Mouse (Mus musculus): ENCODE data around the gene Eng. TPM values are rescaled to one million over a fixed set of nuclear protein-coding genes. Genes with fewer than 3 reads are reported as not detected.
A peak's percentile ranks its signal among the peaks of the same experiment; 100 is the strongest.

Gene Eng
- polyA plus RNA-seq, 1 experiment = 37.7 TPM

DNA sequence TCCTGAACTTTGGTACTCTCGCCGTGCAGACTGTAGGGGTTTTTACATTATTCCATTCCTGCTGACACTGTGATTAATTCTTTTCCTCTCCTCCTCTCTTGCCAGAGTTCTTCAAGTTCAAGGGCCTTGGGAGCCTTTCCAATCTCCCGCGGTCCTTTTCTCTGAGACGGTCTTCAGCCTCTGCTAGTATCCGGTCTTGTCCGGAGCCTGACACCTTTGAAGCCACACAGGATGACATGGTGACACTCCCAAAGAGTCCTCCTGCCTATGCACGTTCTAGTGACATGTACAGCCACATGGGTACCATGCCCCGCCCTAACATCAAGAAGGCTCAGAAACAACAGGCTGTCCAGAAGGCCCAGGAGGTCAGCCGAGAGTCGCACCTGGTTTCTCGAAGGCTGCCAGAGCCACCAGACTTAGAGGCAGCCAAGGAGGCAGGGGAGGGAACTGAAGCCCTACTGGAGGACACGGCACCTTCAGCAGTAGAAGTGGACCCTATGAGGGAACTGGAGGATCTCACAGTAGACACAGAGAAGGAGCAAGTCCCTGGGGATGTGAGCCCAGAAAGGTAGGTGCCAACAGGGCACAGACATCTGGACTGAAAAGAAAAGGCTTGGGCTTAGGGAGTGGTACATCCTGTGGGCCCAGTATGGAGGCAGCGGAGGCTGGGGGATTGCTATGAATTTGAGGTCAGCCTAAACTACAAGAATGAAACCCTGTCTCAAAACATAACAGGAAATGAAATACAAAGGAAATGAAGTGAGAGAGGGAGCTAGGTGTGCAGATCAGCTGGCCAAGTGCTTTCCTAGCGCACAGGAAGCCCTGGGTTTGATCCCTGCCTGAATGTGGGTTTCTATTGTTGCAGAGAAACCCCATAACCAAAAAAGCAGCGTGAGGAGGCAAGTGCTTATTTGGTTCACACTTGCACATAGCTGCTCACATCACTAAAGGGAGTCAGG, 78.7 kb downstream of the Eng start:
- DNase-seq (ENCODE audit: extremely low spot score in 1 of 2, low spot score in 1 of 2) = no peak

DNA sequence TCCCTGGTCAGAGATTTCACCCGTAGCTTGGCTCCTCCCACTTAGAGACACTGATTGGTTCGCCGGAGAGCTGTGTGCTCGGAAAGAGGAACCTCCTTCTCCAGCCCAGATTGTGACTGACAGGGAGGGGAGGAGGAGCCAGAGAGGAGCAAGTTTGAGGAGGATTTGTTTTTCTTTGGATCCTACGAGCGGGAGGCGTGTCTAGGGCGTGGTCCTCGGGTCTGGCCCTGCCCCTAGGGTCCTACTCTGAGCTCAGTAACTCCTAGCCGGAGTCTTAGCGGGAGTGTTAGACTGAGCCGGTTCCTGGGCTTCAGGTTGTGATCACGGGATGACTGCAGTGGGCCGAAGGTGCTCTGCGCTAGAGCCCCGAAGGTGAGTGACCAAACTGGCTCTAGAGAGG, 81.0 kb downstream of the Eng start:
- peak; percentile 82 to 87 for DNase-seq (ENCODE audit: extremely low spot score in 1 of 2, low spot score in 1 of 2)

DNA sequence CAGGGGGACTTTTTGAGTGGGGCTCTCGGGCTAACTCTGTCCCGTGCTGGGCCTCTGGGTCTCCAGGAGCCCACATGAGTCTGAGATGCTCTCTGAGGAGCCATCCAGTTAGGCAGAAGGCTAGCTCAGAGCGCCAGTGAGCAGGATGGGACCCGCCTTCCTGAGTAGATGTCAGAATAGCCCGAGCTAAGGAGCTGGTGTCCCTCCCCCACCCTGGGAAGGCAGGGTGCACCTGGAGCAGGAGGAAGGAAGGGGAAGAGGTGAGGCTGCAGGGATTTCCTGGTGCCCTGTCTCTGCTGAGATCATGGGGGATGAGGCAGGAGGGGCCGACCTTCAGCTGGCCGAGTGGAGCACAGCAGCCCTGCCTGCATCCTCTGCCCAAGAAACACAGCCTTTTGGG, 82.1 kb downstream of the Eng start:
- no peak for DNase-seq (ENCODE audit: extremely low spot score in 1 of 2, low spot score in 1 of 2)

DNA sequence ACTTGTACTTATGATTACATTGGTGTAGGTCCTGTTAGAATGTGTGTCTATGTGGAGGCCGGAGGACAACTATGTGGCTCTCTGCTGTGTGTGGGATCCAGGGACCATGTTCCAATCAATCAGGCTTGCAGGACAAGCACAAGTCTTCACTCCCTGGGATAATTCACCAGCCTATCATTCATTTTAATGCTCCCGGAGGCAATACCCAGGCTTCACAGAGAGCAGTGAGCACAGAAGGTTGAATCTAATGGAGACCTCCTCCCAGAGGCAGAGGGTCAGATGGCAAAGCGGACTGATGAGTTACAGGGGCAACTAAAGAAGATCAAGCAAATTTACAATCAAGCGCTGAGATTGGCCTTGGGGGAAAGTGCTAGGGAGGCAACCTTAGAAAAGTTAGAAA, 83.2 kb downstream of the Eng start:
- no peak for DNase-seq (ENCODE audit: extremely low spot score in 1 of 2, low spot score in 1 of 2)

DNA sequence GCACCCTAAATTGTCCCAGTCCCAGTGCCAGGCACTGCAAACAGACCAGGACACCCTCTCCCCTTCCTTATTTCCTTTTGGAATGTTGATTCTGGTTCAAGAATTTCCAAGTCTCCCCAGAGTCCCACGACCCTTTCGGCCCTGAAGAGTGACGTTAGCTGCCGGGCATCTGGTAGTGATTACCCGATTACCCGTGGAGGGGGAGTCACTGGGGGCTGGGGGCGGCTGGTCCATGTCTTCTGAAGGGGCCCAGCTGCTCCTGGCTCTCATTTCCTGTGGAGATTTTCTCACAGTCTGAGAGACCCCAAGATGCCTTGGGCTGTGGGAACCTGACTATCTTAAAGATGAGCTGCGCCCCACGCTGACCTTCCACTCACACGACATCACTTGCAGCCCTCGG, 84.5 kb downstream of the Eng start:
- DNase-seq (ENCODE audit: extremely low spot score in 1 of 2, low spot score in 1 of 2) = no peak

DNA sequence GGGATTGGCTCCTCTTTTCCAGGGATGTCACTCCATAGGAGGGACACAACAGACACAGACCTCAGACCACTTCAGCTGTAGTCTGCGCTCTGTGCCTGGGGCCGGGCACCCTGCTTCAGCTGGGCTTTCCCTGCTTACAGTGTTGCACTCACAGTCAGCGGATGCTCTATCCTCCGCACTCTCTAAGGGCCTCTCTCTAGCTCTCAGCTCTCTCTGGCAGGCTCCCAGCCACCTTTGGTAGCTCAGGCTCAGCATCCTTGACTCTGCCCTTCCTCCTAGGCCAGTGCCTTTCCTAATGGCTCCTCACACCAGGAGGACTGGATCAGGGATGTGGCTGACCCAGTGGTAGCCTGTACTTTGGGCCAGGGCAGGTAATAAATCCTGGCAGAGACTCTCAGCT, 85.5 kb downstream of the Eng start:
- no peak for DNase-seq (ENCODE audit: extremely low spot score in 1 of 2, low spot score in 1 of 2)

Other genes starting within 250 kb of the Eng start
- 3.1 and 3.2 TPM in 2 replicates for gene Naif1, start 196.1 kb upstream of the Eng start, polyA plus RNA-seq (2012; rRNA removed)
- gene Slc25a25, start 195.2 kb upstream of the Eng start, polyA plus RNA-seq (2012; rRNA removed) = 44.3 and 49.9 TPM in 2 replicates
- 34.3 and 41.8 TPM in 2 replicates for gene Fam102a, start 111.3 kb upstream of the Eng start, polyA plus RNA-seq (2012; rRNA removed)
- 145 and 160 TPM in 2 replicates for gene Dpm2, start 75.7 kb upstream of the Eng start, polyA plus RNA-seq (2012; rRNA removed)
- gene Pip5kl1, start 71.8 kb upstream of the Eng start, polyA plus RNA-seq (2012; rRNA removed) = 22.7 and 23.6 TPM in 2 replicates
- 0.38 and 0.46 TPM in 2 replicates for gene 9430097D07Rik, start 70.9 kb upstream of the Eng start, polyA plus RNA-seq (2012; rRNA removed)
- gene St6galnac4, start 59.5 kb upstream of the Eng start, polyA plus RNA-seq (2012; rRNA removed) = 32.4 and 34.4 TPM in 2 replicates
- gene St6galnac6, start 46.9 kb upstream of the Eng start, polyA plus RNA-seq (2012; rRNA removed) = 98.8 and 112 TPM in 2 replicates
- 151 and 154 TPM in 2 replicates for gene Ak1, start 24.8 kb upstream of the Eng start, polyA plus RNA-seq (2012; rRNA removed)
- 16.8 and 24.8 TPM in 2 replicates for gene Fpgs, start 57.5 kb downstream of the Eng start, polyA plus RNA-seq (2012; rRNA removed)
- gene Cdk9, start 66.5 kb downstream of the Eng start, polyA plus RNA-seq (2012; rRNA removed) = 250 and 268 TPM in 2 replicates
- 28.1 and 28.6 TPM in 2 replicates for gene Sh2d3c, start 74.5 kb downstream of the Eng start, polyA plus RNA-seq (2012; rRNA removed)
- 3.2 and 3.5 TPM in 2 replicates for gene 6330409D20Rik, start 94.4 kb downstream of the Eng start, polyA plus RNA-seq (2012; rRNA removed)
- gene Tor2a, start 110.6 kb downstream of the Eng start, polyA plus RNA-seq (2012; rRNA removed) = 60.0 and 69.0 TPM in 2 replicates
- 1.7 and 1.9 TPM in 2 replicates for gene Ttc16, start 129.0 kb downstream of the Eng start, polyA plus RNA-seq (2012; rRNA removed)
- 7.9 and 8.9 TPM in 2 replicates for gene Ptrh1, start 129.2 kb downstream of the Eng start, polyA plus RNA-seq (2012; rRNA removed)
- gene Cfap157, start 137.8 kb downstream of the Eng start, polyA plus RNA-seq (2012; rRNA removed) = 1.8 and 4.8 TPM in 2 replicates
- 666 and 673 TPM in 2 replicates for gene Stxbp1, start 200.7 kb downstream of the Eng start, polyA plus RNA-seq (2012; rRNA removed)
- gene Fam129b, start 229.5 kb downstream of the Eng start, polyA plus RNA-seq (2012; rRNA removed) = 28.3 and 30.0 TPM in 2 replicates

Measured in frontal cortex, adult 2 months (tissue).